Mouse (Mus musculus) limb, embryonic 14.5 days (tissue): ENCODE data around the gene Rgs10. TPM values are rescaled to one million over a fixed set of nuclear protein-coding genes. Genes with fewer than 3 reads are reported as not detected.

Experiments used
- ATAC-seq: fragments of 200-750 bp; cut with Nextera tagmentation; 2 replicates; pipeline ENCODE4 v1.8.0; 2017; ENCODE audit warnings: low read depth, moderate number of reproducible peaks, moderate TSS enrichment; ENCODE audit not compliant: low FRiP score
- DNase-seq: peaks from one replicate; pipeline ENCODE4 v3.0.0-alpha.2; 2015; ENCODE audit warnings: low spot score
- H3K27ac ChIP-seq: fragments of 300-500 bp; sonication (generic); replicated peaks from 2 replicates; pipeline ENCODE4 v1.5.1; 2014; ENCODE audit warnings: low read depth, mild to moderate bottlenecking, low read length, moderate library complexity, mixed read lengths
- H3K27me3 ChIP-seq: fragments of 300-500 bp; sonication (generic); 2 replicates; pipeline ENCODE4 v1.6.1; 2014; ENCODE audit warnings: low read length, mixed read lengths; ENCODE audit not compliant: control insufficient read depth, insufficient read depth
- H3K36me3 ChIP-seq: fragments of 300-500 bp; sonication (generic); 2 replicates; pipeline ENCODE4 v1.6.1; 2014; ENCODE audit warnings: mild to moderate bottlenecking, low read length, moderate library complexity, mixed read lengths; ENCODE audit not compliant: control insufficient read depth, insufficient read depth
- H3K4me1 ChIP-seq: fragments of 300-500 bp; sonication (generic); 2 replicates; pipeline ENCODE4 v1.6.1; 2014; ENCODE audit warnings: antibody characterized with exemption, low read length, mixed read lengths; ENCODE audit not compliant: control insufficient read depth, insufficient read depth
- H3K4me2 ChIP-seq: fragments of 300-500 bp; sonication (generic); replicated peaks from 2 replicates; pipeline ENCODE4 v1.6.1; 2014; ENCODE audit warnings: low read depth, mild to moderate bottlenecking, low read length, moderate library complexity; ENCODE audit not compliant: severe bottlenecking
- H3K4me3 ChIP-seq: fragments of 300-500 bp; sonication (generic); replicated peaks from 2 replicates; pipeline ENCODE4 v1.5.1; 2014; ENCODE audit warnings: low read length
- H3K9ac ChIP-seq: fragments of 300-500 bp; sonication (generic); 2 replicates; pipeline ENCODE4 v1.6.1; 2014; ENCODE audit warnings: mild to moderate bottlenecking, low read depth, low read length, moderate library complexity; ENCODE audit not compliant: severe bottlenecking
- H3K9me3 ChIP-seq: fragments of 300-500 bp; sonication (generic); 2 replicates; pipeline ENCODE4 v1.6.1; 2016; ENCODE audit warnings: low read length; ENCODE audit not compliant: control insufficient read depth
- POLR2A ChIP-seq: fragments of 200-500 bp; IDR thresholded peaks from 2 replicates; pipeline ENCODE4 v1.8.0; 2012; ENCODE audit warnings: inconsistent platforms, mild to moderate bottlenecking, moderate library complexity, borderline replicate concordance; ENCODE audit not compliant: insufficient read depth, insufficient read length; ENCODE audit errors: extremely low read depth
- WGBS: fragments of 180-500 bp; shearing (Covaris S2); extraction: QIAGEN DNeasy Blood & Tissue Kit; methylation state at CpG from one replicate; pipeline ENCODE4 v1.1.7; 2014; 5-methylcytosine and 5-hydroxymethylcytosine counted together
- polyA plus RNA-seq, 2 experiments: library from polyadenylated mRNA; depleted of rRNA in 1 of 2; stranded (reverse) in 1 of 2; unstranded in 1 of 2; fragments of >200 nt; fragmentation: Nextera tagmentation in 1 of 2; extraction: Ambion mirVana in 1 of 2; gene quantifications; 2 replicates each; pipeline versions ENCODE4 v1.2.1 to v1.2.3; 2012 to 2014

The Rgs10 gene
- polyA plus RNA-seq, 2 experiments: 13.6 to 17.7 TPM

DNA sequence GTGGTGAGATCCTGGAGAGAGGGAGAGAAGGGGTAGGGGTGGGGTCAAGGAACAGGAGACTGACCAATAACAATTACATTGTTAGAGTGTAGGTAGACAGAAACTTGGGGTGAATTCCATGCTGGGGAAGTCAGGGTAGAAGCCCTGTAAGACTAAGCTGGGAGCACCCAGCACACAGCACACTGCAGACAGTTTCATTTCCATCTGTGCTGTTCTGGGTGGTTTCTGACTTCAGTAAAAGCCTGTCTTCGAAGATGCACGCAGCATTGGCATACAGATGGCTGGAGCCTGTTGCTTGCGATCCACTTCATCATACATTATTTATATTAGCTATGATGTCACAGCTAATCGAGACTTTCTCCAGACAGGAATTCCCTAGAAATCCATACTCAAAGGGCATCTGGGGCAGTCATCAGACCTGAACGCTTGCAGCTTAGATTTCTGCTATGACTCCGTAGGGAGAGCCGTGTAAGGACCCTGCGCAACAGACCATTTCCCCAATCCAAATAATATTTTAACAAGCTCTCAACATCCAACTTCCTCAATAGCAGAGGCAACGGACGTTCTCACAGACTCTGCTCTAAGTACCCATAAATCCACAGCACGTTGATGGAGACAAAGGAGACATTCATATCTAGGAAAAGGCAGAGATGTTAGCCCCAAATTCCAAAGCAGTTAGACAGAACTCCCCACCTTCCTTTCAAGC, 7.7 kb downstream of the Rgs10 start:
- WGBS: 46% methylated on average over 11 of the region's 11 CpGs
- H3K9ac ChIP-seq: no peak overlapping the region
- no peak overlapping the region for H3K4me3 ChIP-seq
- H3K4me1 ChIP-seq: peaks cover 4% of the 10 kb centered on the region; the same call in 1 of the 2 replicates
- H3K9me3 ChIP-seq: no peaks in the 10 kb centered on the region; the same call in 1 of the 2 replicates
- no peak overlapping the region for H3K4me2 ChIP-seq
- no peaks in the 10 kb centered on the region for H3K36me3 ChIP-seq
- TF ChIP-seq POLR2A: no peak
- no peak for DNase-seq
- ATAC-seq: no peak
- peaks cover 12% of the 10 kb centered on the region for H3K27me3 ChIP-seq
- H3K27ac ChIP-seq: no peak overlapping the region

DNA sequence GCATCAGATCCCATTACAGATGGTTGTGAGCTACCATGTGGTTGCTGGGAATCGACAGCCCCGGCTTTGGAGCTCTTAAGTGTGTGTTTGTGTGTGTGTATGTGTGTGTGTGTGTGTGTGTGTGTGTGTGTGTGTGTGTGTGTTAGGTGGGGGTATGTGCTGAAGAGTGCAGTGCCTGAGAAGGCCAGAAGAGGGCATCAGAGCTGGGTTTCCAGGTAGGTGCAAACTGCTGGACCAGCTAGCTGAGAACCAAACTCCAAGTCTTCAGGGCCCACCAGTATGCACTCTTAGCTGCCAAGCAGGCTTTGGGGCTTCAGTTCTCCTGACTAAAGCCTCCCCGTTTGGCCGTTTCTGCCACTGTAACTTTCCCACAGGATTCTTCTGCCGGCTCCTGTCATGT, 10.3 kb downstream of the Rgs10 start:
- Histone ChIP-seq H3K9ac (no peak overlapping the region), H3K4me2 (no peak overlapping the region), H3K27me3 (no peaks in the 10 kb centered on the region), H3K27ac (no peak overlapping the region), H3K4me3 (no peak overlapping the region), H3K4me1 (peaks cover 4% of the 10 kb centered on the region; the same call in 1 of the 2 replicates), H3K36me3 (no peaks in the 10 kb centered on the region), H3K9me3 (no peaks in the 10 kb centered on the region; the same call in 1 of the 2 replicates)
- DNase-seq (no peak), ATAC-seq (no peak)
- WGBS: 86% methylated on average over 5 of the region's 5 CpGs
- no peak for TF ChIP-seq POLR2A

DNA sequence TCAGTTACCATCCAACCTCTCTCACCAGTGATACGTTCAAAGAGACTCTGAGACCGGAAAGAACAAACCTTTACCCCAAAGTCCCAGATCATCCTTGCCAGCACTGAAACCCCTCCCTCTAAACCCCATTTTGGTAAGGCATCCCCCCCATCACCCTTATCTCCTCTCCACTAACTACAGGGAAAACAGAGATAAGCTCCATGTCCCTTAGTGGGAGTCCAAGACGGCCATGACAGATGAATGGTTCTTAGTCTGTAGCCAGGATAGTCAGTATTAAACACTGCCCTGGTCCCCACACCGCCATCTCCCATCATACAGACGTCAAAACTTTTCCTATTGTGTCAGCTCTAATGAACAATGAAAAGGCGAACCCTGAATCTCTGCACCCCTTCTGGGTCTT, 14.6 kb downstream of the Rgs10 start:
- no peak overlapping the region for H3K4me3 ChIP-seq
- H3K36me3 ChIP-seq: no peaks in the 10 kb centered on the region
- TF ChIP-seq POLR2A: no peak
- no peaks in the 10 kb centered on the region; the same call in 1 of the 2 replicates for H3K9me3 ChIP-seq
- no peaks in the 10 kb centered on the region for H3K4me1 ChIP-seq
- H3K4me2 ChIP-seq: no peak overlapping the region
- H3K27me3 ChIP-seq: no peaks in the 10 kb centered on the region
- ATAC-seq: no peak
- no peak overlapping the region for H3K27ac ChIP-seq
- WGBS: 84% methylated on average over 6 of the region's 6 CpGs
- H3K9ac ChIP-seq: no peak overlapping the region
- no peak for DNase-seq

DNA sequence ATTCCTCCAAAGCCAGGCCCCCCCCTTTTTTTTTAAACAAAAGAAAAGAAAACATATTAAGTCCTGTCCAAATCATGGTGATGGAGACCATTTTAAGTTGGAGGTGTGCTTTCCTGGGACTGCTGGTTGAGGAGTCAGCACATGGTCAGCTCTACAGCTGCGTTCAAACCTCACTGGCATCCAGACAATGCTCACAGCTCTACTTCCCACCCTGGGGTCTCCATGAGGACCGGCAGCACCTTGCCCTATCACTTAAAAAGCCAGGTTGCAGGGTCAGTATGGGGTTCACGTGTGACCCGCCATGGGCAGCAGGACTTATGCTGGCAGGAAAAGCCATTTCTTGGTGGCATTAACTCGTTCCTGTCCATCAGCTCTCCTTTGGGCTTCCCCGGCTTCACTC, 15.0 kb downstream of the Rgs10 start:
- no peaks in the 10 kb centered on the region for H3K27me3 ChIP-seq
- WGBS: 78% methylated on average over 6 of the region's 6 CpGs
- no peaks in the 10 kb centered on the region for H3K4me1 ChIP-seq
- H3K4me2 ChIP-seq: no peak overlapping the region
- H3K4me3 ChIP-seq: no peak overlapping the region
- H3K27ac ChIP-seq: no peak overlapping the region
- no peaks in the 10 kb centered on the region; the same call in 1 of the 2 replicates for H3K9me3 ChIP-seq
- H3K9ac ChIP-seq: no peak overlapping the region
- TF ChIP-seq POLR2A: no peak
- ATAC-seq (no peak), DNase-seq (no peak)
- H3K36me3 ChIP-seq: no peaks in the 10 kb centered on the region

DNA sequence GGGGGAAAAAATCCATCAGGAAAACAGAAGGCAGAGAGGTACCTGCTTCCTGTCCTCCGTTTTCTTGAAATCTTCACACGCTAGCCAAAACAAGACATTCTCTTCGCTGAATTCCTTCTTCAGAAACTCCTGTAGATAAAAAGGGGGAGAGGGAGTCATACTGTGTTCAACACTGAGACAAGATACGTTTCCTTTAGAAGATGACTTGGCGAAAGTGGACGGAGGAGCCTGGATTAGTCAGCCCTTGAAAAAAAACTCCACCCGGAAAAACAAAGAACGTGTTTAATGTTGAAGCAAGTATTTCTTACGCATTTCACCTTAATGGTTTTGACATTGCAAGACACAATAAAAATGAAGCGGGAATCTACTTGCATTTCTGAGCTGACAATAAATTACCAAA, 15.4 kb downstream of the Rgs10 start:
- Histone ChIP-seq H3K9me3 (no peaks in the 10 kb centered on the region), H3K27ac (no peak overlapping the region), H3K9ac (no peak overlapping the region), H3K4me2 (no peak overlapping the region), H3K27me3 (no peaks in the 10 kb centered on the region), H3K36me3 (no peaks in the 10 kb centered on the region), H3K4me3 (no peak overlapping the region), H3K4me1 (no peaks in the 10 kb centered on the region)
- DNase-seq: no peak
- 80% methylated on average over 10 of the region's 10 CpGs for WGBS
- no peak for TF ChIP-seq POLR2A
- no peak for ATAC-seq
